In the genomic region with DNA sequence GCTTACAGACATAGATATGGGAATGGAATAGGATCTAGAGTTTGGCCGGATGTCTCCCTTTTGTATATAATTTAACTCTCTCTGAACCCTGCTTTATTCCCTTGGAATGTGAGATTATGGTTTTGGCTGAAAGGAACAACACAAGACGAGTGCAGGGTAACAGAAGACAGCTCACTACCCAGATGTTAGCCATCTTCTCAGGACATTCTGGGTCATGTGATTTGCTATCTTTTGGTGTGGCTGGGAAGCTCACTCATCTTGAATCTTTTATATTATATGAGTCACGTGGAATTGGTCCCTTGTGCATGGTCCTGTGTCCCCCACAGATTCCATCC, we compare ENCODE assay signal across 14 mouse cellular contexts.
A peak's percentile ranks its signal among the peaks of the same experiment; 100 is the strongest.
DNase-seq lines count a peak whose midpoint lies in the region; ATAC-seq and TF ChIP-seq lines count a peak whose summit lies in the region.
"Had no signal": no experiment of that assay in that cellular context is flagged by ENCODE, and none has a peak within 500 bp of the region (broad histone marks: within the 10 kb centered on the region; RNA-seq: fewer than 3 reads in every experiment).

No protein-coding gene starts in this region.

- no peak overlapping the region for H3K9ac ChIP-seq in kidney, postnatal 0 days (ENCODE audit: low read depth, low read length)
- no peak overlapping the region for H3K9ac ChIP-seq in embryonic facial prominence, embryonic 11.5 days (replicated peaks; ENCODE audit: low read length)
- no peak overlapping the region for H3K9ac ChIP-seq in embryonic facial prominence, embryonic 14.5 days (ENCODE audit: low read depth, low read length)
- no peak overlapping the region for H3K9ac ChIP-seq in limb, embryonic 13.5 days
- H3K9ac ChIP-seq: hindbrain, embryonic 12.5 days had no signal

- 44% methylated on average over 3 of the region's 3 CpGs for WGBS in kidney, postnatal 0 days
- WGBS in embryonic facial prominence, embryonic 11.5 days: 45% methylated on average over 3 of the region's 3 CpGs
- WGBS in embryonic facial prominence, embryonic 14.5 days: 26% methylated on average over 3 of the region's 3 CpGs
- 36% methylated on average over 3 of the region's 3 CpGs for WGBS in limb, embryonic 13.5 days

- no peak for TF ChIP-seq CTCF in kidney, postnatal 0 days (IDR thresholded peaks at IDR 0.05; ENCODE audit: low read depth)

- peak; percentile 29 for DNase-seq in kidney, postnatal 0 days (ENCODE audit: low spot score)
- DNase-seq in kidney, postnatal 25 days: no peak
- DNase-seq in embryonic facial prominence, embryonic 11.5 days (ENCODE audit: low spot score): peak; percentile 43
- peak; percentile 72 for DNase-seq in embryonic facial prominence, embryonic 14.5 days (ENCODE audit: low spot score)
- DNase-seq in thymus, postnatal 25 days: no peak
- DNase-seq: heart, adult 2 months; thymus, postnatal 36 days had no signal

- H3K4me1 ChIP-seq in kidney, postnatal 0 days (replicated peaks; ENCODE audit: insufficient read depth, low read length): no peaks in the 10 kb centered on the region
- no peaks in the 10 kb centered on the region for H3K4me1 ChIP-seq in embryonic facial prominence, embryonic 11.5 days (ENCODE audit: control insufficient read depth, insufficient read depth, low read length)
- H3K4me1 ChIP-seq in embryonic facial prominence, embryonic 14.5 days (ENCODE audit: control insufficient read depth, insufficient read depth, low read length): peaks cover 24% of the 10 kb centered on the region
- H3K4me1 ChIP-seq in limb, embryonic 13.5 days: peaks cover 66% of the 10 kb centered on the region
- H3K4me1 ChIP-seq: megakaryocyte, embryonic 14.5 days had no signal

- H3K4me2 ChIP-seq in kidney, postnatal 0 days (ENCODE audit: low read length): no peak overlapping the region
- H3K4me2 ChIP-seq in embryonic facial prominence, embryonic 11.5 days (ENCODE audit: low read depth, low read length): no peak overlapping the region
- no peak overlapping the region for H3K4me2 ChIP-seq in embryonic facial prominence, embryonic 14.5 days (ENCODE audit: low read depth, low read length)
- peak overlapping the region; percentile 44; the same call in 1 of the 2 replicates for H3K4me2 ChIP-seq in limb, embryonic 13.5 days (replicated peaks)
- H3K4me2 ChIP-seq: hindbrain, embryonic 12.5 days; liver, embryonic 11.5 days had no signal

- no peak overlapping the region for H3K4me3 ChIP-seq in kidney, postnatal 0 days (replicated peaks; ENCODE audit: low read depth, low read length)
- no peak overlapping the region for H3K4me3 ChIP-seq in embryonic facial prominence, embryonic 11.5 days (ENCODE audit: low read depth, low read length)
- no peak overlapping the region for H3K4me3 ChIP-seq in embryonic facial prominence, embryonic 14.5 days (ENCODE audit: low read depth, low read length)
- no peak overlapping the region for H3K4me3 ChIP-seq in limb, embryonic 13.5 days
- H3K4me3 ChIP-seq: heart, adult 2 months; hindbrain, embryonic 12.5 days; megakaryocyte, embryonic 14.5 days had no signal

- no peaks in the 10 kb centered on the region for H3K9me3 ChIP-seq in kidney, postnatal 0 days (replicated peaks; ENCODE audit: low read length)
- H3K9me3 ChIP-seq in embryonic facial prominence, embryonic 11.5 days (replicated peaks; ENCODE audit: control insufficient read depth, low read length): no peaks in the 10 kb centered on the region
- no peaks in the 10 kb centered on the region for H3K9me3 ChIP-seq in embryonic facial prominence, embryonic 14.5 days (ENCODE audit: control insufficient read depth, low read length)
- H3K9me3 ChIP-seq in limb, embryonic 13.5 days: no peaks in the 10 kb centered on the region
- H3K9me3 ChIP-seq: hindbrain, embryonic 12.5 days; megakaryocyte, embryonic 14.5 days had no signal

- no peaks in the 10 kb centered on the region for H3K27me3 ChIP-seq in kidney, postnatal 0 days (ENCODE audit: insufficient read depth, low read length)
- no peaks in the 10 kb centered on the region for H3K27me3 ChIP-seq in embryonic facial prominence, embryonic 11.5 days (ENCODE audit: control insufficient read depth, insufficient read depth, low read length)
- no peaks in the 10 kb centered on the region for H3K27me3 ChIP-seq in embryonic facial prominence, embryonic 14.5 days (replicated peaks; ENCODE audit: control insufficient read depth, insufficient read depth, low read length)
- no peaks in the 10 kb centered on the region for H3K27me3 ChIP-seq in limb, embryonic 13.5 days
- H3K27me3 ChIP-seq: hindbrain, embryonic 12.5 days; megakaryocyte, embryonic 14.5 days had no signal

- no peak overlapping the region for H3K27ac ChIP-seq in kidney, postnatal 0 days
- H3K27ac ChIP-seq in embryonic facial prominence, embryonic 11.5 days (replicated peaks; ENCODE audit: low read depth, low read length): no peak overlapping the region
- H3K27ac ChIP-seq in embryonic facial prominence, embryonic 14.5 days (replicated peaks; ENCODE audit: low read depth, low read length): peak overlapping the region; percentile 75
- peak overlapping the region; percentile 94 for H3K27ac ChIP-seq in limb, embryonic 13.5 days
- H3K27ac ChIP-seq: heart, adult 2 months had no signal

- H3K36me3 ChIP-seq in kidney, postnatal 0 days (ENCODE audit: insufficient read depth, low read length): no peaks in the 10 kb centered on the region
- H3K36me3 ChIP-seq in embryonic facial prominence, embryonic 11.5 days (replicated peaks; ENCODE audit: control insufficient read depth, insufficient read depth, low read depth, low read length): no peaks in the 10 kb centered on the region
- H3K36me3 ChIP-seq in embryonic facial prominence, embryonic 14.5 days (ENCODE audit: control insufficient read depth, insufficient read depth, low read length): no peaks in the 10 kb centered on the region
- H3K36me3 ChIP-seq in limb, embryonic 13.5 days: no peaks in the 10 kb centered on the region
- H3K36me3 ChIP-seq: hindbrain, embryonic 12.5 days had no signal

- no peak for ATAC-seq in kidney, postnatal 0 days (replicated peaks; ENCODE audit: low FRiP score, low read depth)
- peak; percentile 67; the same call in 1 of the 2 replicates for ATAC-seq in embryonic facial prominence, embryonic 11.5 days (replicated peaks; ENCODE audit: insufficient number of reproducible peaks, low FRiP score, low TSS enrichment, low read depth)
- ATAC-seq in embryonic facial prominence, embryonic 14.5 days (ENCODE audit: low read depth): 0 out of 2 replicates have a peak, but pooled peaks have one; percentile 6
- ATAC-seq in limb, embryonic 13.5 days (ENCODE audit: low FRiP score, low read depth): no peak; the same call in 1 of the 2 replicates
- ATAC-seq in monocyte, adult 5-6 weeks (replicated peaks; ENCODE audit: insufficient number of reproducible peaks, low FRiP score, low TSS enrichment, poor library complexity, severe bottlenecking): no peak
- ATAC-seq: lung, postnatal 0 days; midbrain, embryonic 16.5 days had no signal

Comparison
In these comparisons a context has a peak if more than half of its experiments do, and no peak if none do; other contexts are left out.
1. DNase-seq: peak in kidney, postnatal 0 days (single experiment), embryonic facial prominence, embryonic 11.5 days (single experiment) and embryonic facial prominence, embryonic 14.5 days (single experiment); none in kidney, postnatal 25 days (0 of 2) and thymus, postnatal 25 days (single experiment).
2. H3K27ac ChIP-seq: peak in embryonic facial prominence, embryonic 14.5 days (single experiment) and limb, embryonic 13.5 days (single experiment); none in kidney, postnatal 0 days (single experiment) and embryonic facial prominence, embryonic 11.5 days (single experiment).
3. ATAC-seq: peak in embryonic facial prominence, embryonic 11.5 days (single experiment) and embryonic facial prominence, embryonic 14.5 days (single experiment); none in kidney, postnatal 0 days (single experiment), limb, embryonic 13.5 days (single experiment) and monocyte, adult 5-6 weeks (single experiment).